In the genomic region with DNA sequence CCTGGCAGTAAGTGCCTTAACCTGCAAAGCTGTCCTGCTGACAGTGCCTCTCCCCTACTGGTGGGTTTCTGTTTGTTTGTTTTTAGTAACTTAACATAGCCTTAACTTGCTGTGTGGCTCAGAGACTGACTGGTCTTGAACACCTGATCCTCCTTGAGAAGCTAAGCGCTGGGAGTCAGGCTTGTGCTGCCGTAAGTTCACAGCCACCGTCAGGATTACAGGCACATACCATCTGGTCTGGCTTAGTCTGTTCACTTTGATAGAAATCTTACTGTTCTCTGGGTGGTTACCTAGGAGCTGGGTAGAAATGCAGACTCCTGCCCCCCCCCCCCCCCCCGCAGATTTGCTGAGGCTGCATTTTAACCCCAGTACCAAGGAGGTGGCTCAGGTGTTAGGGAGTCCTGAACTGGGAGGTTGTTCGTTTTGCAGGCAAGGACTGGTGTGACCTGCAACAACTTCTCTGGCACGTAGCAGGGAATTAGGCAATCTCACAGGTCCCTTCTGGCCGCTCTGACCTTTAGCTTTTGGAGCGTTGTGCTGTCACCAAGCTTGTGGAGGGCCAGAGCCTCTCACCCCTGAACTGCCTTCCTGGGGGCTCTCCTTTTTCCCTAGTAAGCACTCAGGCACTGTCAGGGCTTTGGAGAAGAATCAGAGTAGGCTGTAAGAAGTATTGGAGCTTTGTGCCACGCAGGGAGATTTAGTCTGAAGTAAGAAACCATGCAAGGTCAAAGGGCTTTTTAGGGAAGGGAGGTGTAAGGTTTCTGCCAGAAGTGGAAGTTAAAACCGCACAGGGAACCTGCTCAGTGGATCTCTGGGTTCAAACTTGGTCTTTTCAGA, we compare ENCODE assay signal across 9 mouse cellular contexts. TPM values are rescaled to one million over a fixed set of nuclear protein-coding genes. Genes with fewer than 3 reads are reported as not detected.
DNase-seq lines count a peak whose midpoint lies in the region; ATAC-seq and TF ChIP-seq lines count a peak whose summit lies in the region.
"Had no signal": no experiment of that assay in that cellular context is flagged by ENCODE, and none has a peak within 500 bp of the region (broad histone marks: within the 10 kb centered on the region; RNA-seq: fewer than 3 reads in every experiment).

No protein-coding gene starts in this region.

- H3K27me3 ChIP-seq in forebrain, embryonic 16.5 days (replicated peaks; ENCODE audit: control insufficient read depth, insufficient read depth, low read length) = no peaks in the 10 kb centered on the region

- peak overlapping the region; percentile 56 for H3K27ac ChIP-seq in bone marrow macrophage, adult 2 months (ENCODE audit: insufficient read depth, low read depth, low read length)
- H3K27ac ChIP-seq in forebrain, embryonic 16.5 days (ENCODE audit: low read length) = no peak overlapping the region

- no peaks in the 10 kb centered on the region for H3K36me3 ChIP-seq in forebrain, embryonic 16.5 days (ENCODE audit: control insufficient read depth, insufficient read depth)

- DNase-seq in kidney, adult 18-20 months = peak; percentile 62
- no peak for DNase-seq in kidney, postnatal 4 days
- peak; percentile 29 for DNase-seq in induced T-regulatory cell, adult 2 months (ENCODE audit: low read depth)
- peak; percentile 40 for DNase-seq in naive thymus-derived CD4-positive, alpha-beta T cell, adult 2 months (ENCODE audit: low read depth)
- no peak for DNase-seq in right cerebral cortex, postnatal 25 days
- DNase-seq: cerebellum, postnatal 10 days had no signal

- H3K4me3 ChIP-seq in bone marrow macrophage, adult 2 months (ENCODE audit: insufficient read depth, low read length) = peak overlapping the region; percentile 41
- no peak overlapping the region for H3K4me3 ChIP-seq in forebrain, embryonic 16.5 days (replicated peaks; ENCODE audit: low read length)

- no peak overlapping the region for H3K4me2 ChIP-seq in forebrain, embryonic 16.5 days (ENCODE audit: low read length)

- H3K4me1 ChIP-seq in bone marrow macrophage, adult 2 months (ENCODE audit: control insufficient read depth, insufficient read depth, low read length) = peaks cover 63% of the 10 kb centered on the region
- H3K4me1 ChIP-seq in forebrain, embryonic 16.5 days (replicated peaks; ENCODE audit: control insufficient read depth, insufficient read depth, low read length) = peaks cover 43% of the 10 kb centered on the region

- ATAC-seq in erythroid progenitor cell, adult 5-6 weeks (replicated peaks; ENCODE audit: low FRiP score, poor library complexity, severe bottlenecking) = no peak
- no peak for ATAC-seq in forebrain, embryonic 16.5 days

- WGBS in forebrain, embryonic 16.5 days = 52% methylated on average over 10 of the region's 10 CpGs

- no peak for TF ChIP-seq CTCF in bone marrow macrophage, adult 2 months (IDR thresholded peaks at IDR 0.05; ENCODE audit: low read depth, low read length)

- no peak overlapping the region for H3K9ac ChIP-seq in forebrain, embryonic 16.5 days (replicated peaks; ENCODE audit: low read depth, low read length)

- no peak for TF ChIP-seq POLR2A in bone marrow macrophage, adult 2 months (IDR thresholded peaks at IDR 0.05; ENCODE audit: borderline replicate concordance, low read depth, low read length)

- no peaks in the 10 kb centered on the region for H3K9me3 ChIP-seq in forebrain, embryonic 16.5 days (ENCODE audit: control insufficient read depth, low read length)

RNA-seq across cellular contexts. Expression of a gene that starts 7.8 kb away (rescaled TPM):
- 125 and 138 TPM in 2 replicates for polyA plus RNA-seq in bone marrow macrophage, adult 2 months (2012; ENCODE audit: insufficient read depth, insufficient read length, missing spikeins)
- 5.4 and 10.9 TPM in 2 replicates for total RNA-seq in erythroid progenitor cell, adult 5-6 weeks (2015; ENCODE audit: low replicate concordance)
- total RNA-seq in erythroid progenitor cell, adult 5-6 weeks (2017; ENCODE audit: low replicate concordance) = 2.4 and 3.6 TPM in 2 replicates
- 18.7 and 19.6 TPM in 2 replicates for polyA plus RNA-seq in forebrain, embryonic 16.5 days (2015; fragmentation: Nextera tagmentation; extraction: Ambion mirVana)

Comparison
In these comparisons a context has a peak if more than half of its experiments do, and no peak if none do; other contexts are left out.
1. DNase-seq: peak in kidney, adult 18-20 months (single experiment), induced T-regulatory cell, adult 2 months (single experiment) and naive thymus-derived CD4-positive, alpha-beta T cell, adult 2 months (single experiment); none in kidney, postnatal 4 days (0 of 2) and right cerebral cortex, postnatal 25 days (single experiment).